Mouse (Mus musculus) C2C12 (cell line): ENCODE results near the gene Rac2. TPM values are rescaled to one million over a fixed set of nuclear protein-coding genes. Genes with fewer than 3 reads are reported as not detected.

ENCODE experiments used
- H3K27me3 ChIP-seq: one replicate; pipeline ENCODE4 v1.6.1; 2011; ENCODE audit not compliant: control insufficient read depth, insufficient read depth, insufficient read length
- H3K36me3 ChIP-seq: one replicate; pipeline ENCODE4 v1.6.1; 2011; ENCODE audit not compliant: control insufficient read depth, insufficient read depth
- H3K4me3 ChIP-seq: one replicate; pipeline ENCODE4 v1.5.1; 2011; ENCODE audit warnings: mild to moderate bottlenecking, control low read depth; ENCODE audit not compliant: poor library complexity, insufficient read depth, severe bottlenecking
- H3K79me2 ChIP-seq: one replicate; pipeline ENCODE4 v1.6.1; 2011; ENCODE audit not compliant: control insufficient read depth, insufficient read depth
- H3K79me3 ChIP-seq: one replicate; pipeline ENCODE4 v1.6.1; 2011; ENCODE audit warnings: low read depth, control low read depth
- H3ac ChIP-seq: one replicate; pipeline ENCODE3; 2011; ENCODE audit warnings: low read depth; ENCODE audit not compliant: control insufficient read depth, insufficient read length
- CEBPB ChIP-seq: IDR thresholded peaks from one replicate; pipeline ENCODE4 v1.6.1; 2011; ENCODE audit warnings: low read depth, mild to moderate bottlenecking, control low read depth, moderate library complexity
- CTCF ChIP-seq: IDR thresholded peaks from one replicate; pipeline ENCODE4 v1.5.1; 2011; ENCODE audit not compliant: control insufficient read depth, insufficient read depth, insufficient read length
- FOSL1 ChIP-seq: IDR thresholded peaks from one replicate; pipeline ENCODE4 v1.8.0; 2011; ENCODE audit warnings: mild to moderate bottlenecking, low read length; ENCODE audit not compliant: poor library complexity, insufficient read depth, severe bottlenecking
- MAX ChIP-seq: IDR thresholded peaks from one replicate; pipeline ENCODE4 v1.6.1; 2011; ENCODE audit warnings: mild to moderate bottlenecking, control low read depth
- MYOD1 ChIP-seq: IDR thresholded peaks from one replicate; pipeline ENCODE4 v1.6.1; 2011; ENCODE audit warnings: low read depth; ENCODE audit not compliant: control insufficient read depth, insufficient read length
- MYOG ChIP-seq: IDR thresholded peaks from one replicate; pipeline ENCODE4 v1.6.1; 2011; ENCODE audit not compliant: control insufficient read depth, insufficient read length; ENCODE audit errors: extremely low read depth
- USF1 ChIP-seq: IDR thresholded peaks from one replicate; pipeline ENCODE4 v1.6.1; 2011; ENCODE audit warnings: low read depth, mild to moderate bottlenecking, control low read depth, moderate library complexity
- polyA plus RNA-seq: library from polyadenylated mRNA; unstranded; fragments of >200 nt; fragmentation: generic; extraction: Trizol; gene quantifications from one replicate; pipeline ENCODE4 v1.2.1, GENCODE M21; 2012; ENCODE audit warnings: missing spikeins

Rac2 gene
- polyA plus RNA-seq, 1 experiment = not detected

DNA sequence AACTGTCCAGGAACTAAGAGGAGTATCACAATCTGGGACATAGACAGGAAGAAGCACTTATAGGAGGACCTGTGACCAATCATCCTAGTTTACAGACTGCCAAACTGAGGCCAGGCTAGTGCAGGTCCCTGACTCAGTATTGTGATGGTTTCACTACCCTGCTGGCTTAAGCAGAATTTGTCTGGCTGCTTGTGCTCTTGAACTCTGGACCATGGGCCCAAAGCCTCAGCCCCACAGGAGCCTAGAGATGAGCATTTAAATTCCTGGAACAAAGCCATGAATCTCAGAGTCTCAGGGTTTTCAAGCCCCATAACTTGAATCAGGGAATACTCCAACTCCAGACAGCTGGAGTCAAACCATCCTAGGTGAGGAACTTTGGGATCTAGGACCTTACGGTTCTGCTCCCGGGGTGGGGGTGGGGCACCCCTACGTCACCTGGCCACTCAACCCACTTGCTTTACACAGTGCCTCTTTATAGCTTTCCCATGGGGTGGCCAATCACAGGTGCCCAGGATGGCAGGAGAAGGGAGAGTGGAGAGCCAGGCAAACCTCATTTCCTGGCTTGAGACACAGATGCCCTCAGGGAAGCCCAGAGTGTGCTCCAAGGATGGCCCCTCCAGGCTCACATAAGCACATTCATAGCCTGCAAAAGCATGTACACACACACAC is 30.4 kb downstream of the Rac2 start:
- H3K79me3 ChIP-seq = no peaks in the 10 kb centered on the region
- no peaks in the 10 kb centered on the region for H3K36me3 ChIP-seq
- no peaks in the 10 kb centered on the region for H3K79me2 ChIP-seq
- H3K27me3 ChIP-seq = peaks cover 56% of the 10 kb centered on the region
- TF ChIP-seq FOSL1 (no peak), MYOG (no peak), CTCF (no peak), CEBPB (no peak), MYOD1 (no peak)
- H3ac ChIP-seq = no peak overlapping the region
- H3K4me3 ChIP-seq = no peak overlapping the region

DNA sequence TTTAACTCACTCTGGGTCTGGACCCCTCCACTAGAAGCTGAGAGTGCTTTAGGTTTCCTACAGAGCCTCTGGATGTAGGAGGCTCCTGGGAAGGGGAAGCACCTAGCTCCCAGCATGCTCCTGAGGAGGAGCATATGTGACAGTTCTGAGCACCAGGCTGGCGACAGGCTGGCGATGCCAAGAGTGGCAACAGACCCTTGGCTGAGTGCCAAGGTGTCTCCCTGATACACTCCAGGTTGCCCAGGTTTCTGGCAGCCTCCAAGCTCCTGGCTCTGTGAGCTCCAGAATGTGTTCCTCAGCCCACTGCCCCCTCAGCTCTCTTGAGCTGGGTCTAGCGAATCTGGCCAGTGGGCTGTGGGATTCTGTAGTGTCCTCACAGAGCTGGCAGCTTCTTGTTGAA is 31.0 kb downstream of the Rac2 start:
- Histone ChIP-seq H3K36me3 (no peaks in the 10 kb centered on the region), H3K79me2 (no peaks in the 10 kb centered on the region), H3K4me3 (no peak overlapping the region), H3ac (no peak overlapping the region), H3K79me3 (no peaks in the 10 kb centered on the region), H3K27me3 (peaks cover 59% of the 10 kb centered on the region)
- TF ChIP-seq USF1 (no peak), MYOG (no peak), CTCF (no peak), MAX (no peak), MYOD1 (no peak), FOSL1 (no peak), CEBPB (no peak)

DNA sequence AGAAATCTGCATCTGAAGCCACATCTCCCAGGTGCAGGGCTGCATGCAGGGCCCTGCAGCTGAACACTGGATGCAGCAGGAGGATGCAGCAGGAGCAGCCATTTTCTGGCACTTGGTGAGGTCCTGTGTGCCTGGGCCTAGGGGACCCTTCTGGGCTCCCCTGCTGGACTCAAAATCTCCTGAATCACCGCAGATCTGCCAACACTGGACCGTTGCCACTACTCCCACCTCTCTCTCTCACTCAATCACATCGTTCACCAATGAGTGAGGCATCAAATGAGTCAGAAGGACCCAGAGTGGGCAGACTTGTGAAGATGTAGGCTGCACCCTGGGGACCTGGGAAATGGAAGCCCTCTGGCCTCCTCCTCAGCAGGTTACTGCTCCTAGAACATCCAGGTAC is 31.5 kb downstream of the Rac2 start:
- H3K79me3 ChIP-seq = no peaks in the 10 kb centered on the region
- H3K36me3 ChIP-seq = no peaks in the 10 kb centered on the region
- TF ChIP-seq CEBPB = no peak
- TF ChIP-seq FOSL1 = no peak
- no peak for TF ChIP-seq MAX
- no peak for TF ChIP-seq MYOD1
- no peak for TF ChIP-seq CTCF
- no peak for TF ChIP-seq USF1
- TF ChIP-seq MYOG = no peak
- H3K27me3 ChIP-seq = peaks cover 59% of the 10 kb centered on the region
- no peak overlapping the region for H3K4me3 ChIP-seq
- H3K79me2 ChIP-seq = no peaks in the 10 kb centered on the region
- H3ac ChIP-seq = no peak overlapping the region

DNA sequence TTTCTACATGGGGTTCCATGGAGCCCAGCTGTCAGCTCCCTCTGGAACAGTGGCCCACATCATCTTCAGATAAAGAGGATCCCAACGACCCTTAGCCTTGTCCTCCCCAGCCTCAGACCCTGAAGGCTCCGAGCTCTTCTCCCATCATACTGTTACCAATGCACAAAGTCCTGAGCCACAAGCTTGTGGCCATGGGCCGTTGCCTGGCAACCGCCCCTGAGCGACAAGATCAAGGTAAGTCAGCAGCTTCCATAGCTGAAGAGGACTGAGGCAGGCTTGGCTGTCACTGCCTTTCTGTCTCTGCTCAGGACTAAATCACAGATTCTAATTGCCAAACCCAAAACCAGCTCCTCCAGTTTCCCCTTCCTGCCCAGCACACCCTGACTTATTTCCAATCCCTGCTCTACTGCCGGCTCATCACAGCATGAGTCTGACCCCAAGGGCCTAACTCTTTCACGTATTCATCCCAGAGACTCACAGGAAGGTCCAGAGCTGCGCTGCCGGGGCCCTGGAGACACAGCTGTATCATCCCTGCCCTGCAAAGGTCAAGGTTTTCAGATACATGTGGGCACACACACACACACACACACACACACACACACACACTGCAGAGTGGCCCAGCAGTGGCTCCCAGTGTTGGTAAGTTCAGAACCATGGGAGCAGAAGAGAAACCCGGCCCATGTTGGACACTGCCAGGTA is 36.7 kb downstream of the Rac2 start:
- Histone ChIP-seq H3K79me2 (no peaks in the 10 kb centered on the region), H3K36me3 (no peaks in the 10 kb centered on the region), H3K4me3 (no peak overlapping the region), H3K27me3 (peaks cover 40% of the 10 kb centered on the region), H3ac (no peak overlapping the region), H3K79me3 (no peaks in the 10 kb centered on the region)
- TF ChIP-seq FOSL1 = no peak

DNA sequence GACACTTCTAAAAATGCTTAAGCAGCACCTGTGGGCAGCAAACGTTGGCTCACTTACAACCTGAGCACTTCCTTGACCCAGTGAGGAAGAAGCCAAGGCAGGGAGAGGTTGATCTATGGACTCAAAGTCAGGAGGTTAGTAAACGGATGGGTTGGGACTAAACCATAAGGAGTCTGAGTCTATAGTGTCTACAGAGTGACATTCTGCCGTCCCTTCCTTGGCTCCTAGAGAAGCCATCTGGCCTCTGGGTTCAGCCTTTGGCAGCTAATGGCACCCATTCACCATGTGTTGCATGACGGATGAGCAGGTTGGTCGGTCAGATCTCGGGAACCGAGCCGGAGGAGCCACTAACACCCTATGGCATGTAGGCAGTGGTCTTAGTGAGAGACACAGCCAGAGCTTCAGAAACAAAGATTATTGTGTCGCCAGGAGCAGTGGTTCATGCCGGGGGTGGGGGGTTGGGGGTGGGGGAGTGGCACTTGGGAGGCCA is 39.2 kb downstream of the Rac2 start:
- Histone ChIP-seq H3K27me3 (peaks cover 20% of the 10 kb centered on the region), H3K36me3 (no peaks in the 10 kb centered on the region), H3K4me3 (no peak overlapping the region), H3K79me2 (peaks cover 9% of the 10 kb centered on the region), H3K79me3 (peaks cover 5% of the 10 kb centered on the region), H3ac (no peak overlapping the region)
- TF ChIP-seq MYOG = no peak
- no peak for TF ChIP-seq CEBPB
- TF ChIP-seq FOSL1 = no peak
- TF ChIP-seq CTCF = no peak
- TF ChIP-seq MYOD1 = no peak
- no peak for TF ChIP-seq MAX
- TF ChIP-seq USF1 = no peak
